Mouse (Mus musculus) MEL (cell line): ENCODE measurements around the gene Stard7. TPM values are rescaled to one million over a fixed set of nuclear protein-coding genes. Genes with fewer than 3 reads are reported as not detected.

Experiments
- DNase-seq: peaks from one replicate; pipeline ENCODE4 v3.0.0; 2011; ENCODE audit warnings: low read depth, low spot score
- H3K27ac ChIP-seq: 2 replicates; pipeline ENCODE4 v1.5.1; 2012; ENCODE audit warnings: low read depth, mild to moderate bottlenecking, control low read depth, low read length, moderate library complexity; ENCODE audit not compliant: control insufficient read depth
- H3K27me3 ChIP-seq, 2 experiments: fragments of 150-350 bp in 1 of 2; sonication (generic) in 1 of 2; 2 replicates each; pipeline ENCODE4 v1.6.1; 2012; ENCODE audit warnings: low read length in 2 of 2, mild to moderate bottlenecking in 2 of 2, improper control_type of control experiment in 1 of 2, moderate library complexity in 1 of 2; ENCODE audit not compliant: insufficient read depth in 2 of 2, control insufficient read depth in 1 of 2
- H3K36me3 ChIP-seq, 2 experiments: 2 replicates each; pipeline ENCODE4 v1.6.1; 2012 to 2014; ENCODE audit warnings: low read length in 2 of 2, improper control_type of control experiment in 1 of 2, inconsistent platforms in 1 of 2, mild to moderate bottlenecking in 1 of 2; ENCODE audit not compliant: insufficient read depth in 2 of 2, control insufficient read depth in 1 of 2
- H3K4me1 ChIP-seq, 2 experiments: fragments of 150-350 bp in 1 of 2; sonication (generic) in 1 of 2; 2 replicates each; pipeline ENCODE4 v1.6.1; 2012; ENCODE audit warnings: low read length in 2 of 2, improper control_type of control experiment in 1 of 2, mild to moderate bottlenecking in 1 of 2; ENCODE audit not compliant: insufficient read depth in 2 of 2, control insufficient read depth in 1 of 2
- H3K4me3 ChIP-seq, 2 experiments: fragments of 150-350 bp in 1 of 2; sonication (generic) in 1 of 2; 2 replicates each; pipeline ENCODE4 v1.5.1; 2012; ENCODE audit warnings: low read depth in 2 of 2, low read length in 2 of 2, mild to moderate bottlenecking in 2 of 2, moderate library complexity in 2 of 2, control low read depth in 1 of 2, improper control_type of control experiment in 1 of 2; ENCODE audit not compliant: control insufficient read depth in 1 of 2, insufficient read depth in 1 of 2
- H3K79me2 ChIP-seq: 2 replicates; pipeline ENCODE4 v1.6.1; 2012; ENCODE audit warnings: mild to moderate bottlenecking, low read length, moderate library complexity; ENCODE audit not compliant: control insufficient read depth, poor library complexity, insufficient read depth
- H3K9ac ChIP-seq: 2 replicates; pipeline ENCODE4 v1.6.1; 2012; ENCODE audit warnings: low read depth, mild to moderate bottlenecking, control low read depth, low read length, moderate library complexity; ENCODE audit not compliant: control insufficient read depth, poor library complexity, severe bottlenecking
- H3K9me3 ChIP-seq: fragments of 150-350 bp; sonication (generic); replicated peaks from 2 replicates; pipeline ENCODE4 v1.6.1; 2012; ENCODE audit warnings: mild to moderate bottlenecking, low read length, improper control_type of control experiment, moderate library complexity; ENCODE audit not compliant: insufficient read depth
- BHLHE40 ChIP-seq: IDR thresholded peaks from 2 replicates; pipeline ENCODE4 v1.6.1; 2012; ENCODE audit warnings: low read depth, mild to moderate bottlenecking, inconsistent platforms, low read length, improper control_type of control experiment, borderline replicate concordance
- CHD1 ChIP-seq: IDR thresholded peaks from 2 replicates; pipeline ENCODE4 v1.6.1; 2012; ENCODE audit warnings: low read depth, mild to moderate bottlenecking, inconsistent platforms, low read length, improper control_type of control experiment
- CHD2 ChIP-seq: IDR thresholded peaks from 2 replicates; pipeline ENCODE4 v1.6.1; 2011; ENCODE audit warnings: low read length, improper control_type of control experiment
- CTCF ChIP-seq, 3 experiments: IDR thresholded peaks in 2 of 3; conservative IDR thresholded peaks in 1 of 3; 2 replicates each; pipeline ENCODE4 v1.5.1; 2011 to 2012; ENCODE audit warnings: low read length in 3 of 3, low read depth in 2 of 3, mild to moderate bottlenecking in 2 of 3, improper control_type of control experiment in 1 of 3, inconsistent platforms in 1 of 3, mixed read lengths in 1 of 3, moderate library complexity in 1 of 3; ENCODE audit not compliant: control insufficient read depth in 1 of 3, insufficient read depth in 1 of 3, poor library complexity in 1 of 3, severe bottlenecking in 1 of 3
- EP300 ChIP-seq, 2 experiments: IDR thresholded peaks; 2 replicates each; pipeline ENCODE4 v1.6.1; 2011; ENCODE audit warnings: improper control_type of control experiment in 2 of 2, low read length in 2 of 2, low read depth in 1 of 2, mild to moderate bottlenecking in 1 of 2
- ETS1 ChIP-seq: IDR thresholded peaks from 2 replicates; pipeline ENCODE4 v1.6.1; 2012; ENCODE audit warnings: low read depth, mild to moderate bottlenecking, inconsistent platforms, low read length, improper control_type of control experiment, moderate library complexity
- GABPA ChIP-seq: IDR thresholded peaks from 2 replicates; pipeline ENCODE4 v1.6.1; 2012; ENCODE audit warnings: low read depth, mild to moderate bottlenecking, inconsistent platforms, low read length, improper control_type of control experiment, moderate library complexity
- GATA1 ChIP-seq: IDR thresholded peaks from 2 replicates; pipeline ENCODE4 v1.6.1; 2011; ENCODE audit warnings: low read depth, low read length, improper control_type of control experiment
- MAZ ChIP-seq: IDR thresholded peaks from 2 replicates; pipeline ENCODE4 v1.6.1; 2012; ENCODE audit warnings: low read depth, mild to moderate bottlenecking, inconsistent platforms, low read length, improper control_type of control experiment
- MEF2A ChIP-seq: IDR thresholded peaks from 2 replicates; pipeline ENCODE4 v1.6.1; 2014; ENCODE audit warnings: low read depth, mild to moderate bottlenecking, inconsistent platforms, low read length, improper control_type of control experiment; ENCODE audit not compliant: poor library complexity, insufficient replicate concordance, severe bottlenecking; ENCODE audit errors: extremely low read depth
- MYB ChIP-seq: IDR thresholded peaks from 2 replicates; pipeline ENCODE4 v1.6.1; 2011; ENCODE audit warnings: mild to moderate bottlenecking, low read depth, low read length, improper control_type of control experiment
- MYC ChIP-seq: IDR thresholded peaks from 2 replicates; pipeline ENCODE4 v1.6.1; 2011; ENCODE audit warnings: low read depth, mild to moderate bottlenecking, low read length, improper control_type of control experiment, moderate library complexity
- NELFE ChIP-seq: IDR thresholded peaks from 2 replicates; pipeline ENCODE4 v1.6.1; 2011; ENCODE audit warnings: low read depth, low read length, improper control_type of control experiment
- NRF1 ChIP-seq: IDR thresholded peaks from 2 replicates; pipeline ENCODE4 v1.6.1; 2014; ENCODE audit warnings: low read depth, mild to moderate bottlenecking, inconsistent platforms, low read length, improper control_type of control experiment, moderate library complexity; ENCODE audit not compliant: poor library complexity, insufficient read depth, severe bottlenecking
- POLR2A ChIP-seq, 2 experiments: IDR thresholded peaks; 2 replicates each; pipeline ENCODE4 v1.6.1; 2011 to 2012; ENCODE audit warnings: low read length in 2 of 2, mild to moderate bottlenecking in 2 of 2, control low read depth in 1 of 2, improper control_type of control experiment in 1 of 2, low read depth in 1 of 2, moderate library complexity in 1 of 2; ENCODE audit not compliant: control insufficient read depth in 1 of 2, insufficient read depth in 1 of 2, poor library complexity in 1 of 2
- POLR2AphosphoS2 ChIP-seq: IDR thresholded peaks from 2 replicates; pipeline ENCODE4 v1.6.1; 2011; ENCODE audit warnings: low read length, improper control_type of control experiment
- RAD21 ChIP-seq: IDR thresholded peaks from 2 replicates; pipeline ENCODE4 v1.6.1; 2011; ENCODE audit warnings: mild to moderate bottlenecking, low read depth, low read length, improper control_type of control experiment
- RCOR1 ChIP-seq: IDR thresholded peaks from 2 replicates; pipeline ENCODE4 v1.6.1; 2012; ENCODE audit warnings: low read depth, mild to moderate bottlenecking, inconsistent platforms, low read length, improper control_type of control experiment
- SIN3A ChIP-seq: IDR thresholded peaks from 2 replicates; pipeline ENCODE4 v1.6.1; 2012; ENCODE audit warnings: low read length, improper control_type of control experiment, inconsistent platforms
- TAL1 ChIP-seq: IDR thresholded peaks from 2 replicates; pipeline ENCODE4 v1.6.1; 2012; ENCODE audit warnings: mild to moderate bottlenecking, inconsistent platforms, low read length, moderate library complexity, mixed read lengths
- TBP ChIP-seq: IDR thresholded peaks from 2 replicates; pipeline ENCODE4 v1.8.0; 2011; ENCODE audit warnings: low read depth, low read length, improper control_type of control experiment
- USF1 ChIP-seq: IDR thresholded peaks from 2 replicates; pipeline ENCODE4 v1.6.1; 2014; ENCODE audit warnings: low read depth, mild to moderate bottlenecking, inconsistent platforms, low read length, improper control_type of control experiment, moderate library complexity
- USF2 ChIP-seq, 2 experiments: IDR thresholded peaks; 2 replicates each; pipeline ENCODE4 v1.6.1; 2011 to 2012; ENCODE audit warnings: improper control_type of control experiment in 2 of 2, low read length in 2 of 2, borderline replicate concordance in 1 of 2, inconsistent platforms in 1 of 2, low read depth in 1 of 2, mild to moderate bottlenecking in 1 of 2; ENCODE audit not compliant: insufficient read depth in 1 of 2
- ZKSCAN1 ChIP-seq: IDR thresholded peaks from 2 replicates; pipeline ENCODE4 v1.6.1; 2012; ENCODE audit warnings: low read depth, mild to moderate bottlenecking, inconsistent platforms, low read length, improper control_type of control experiment, moderate library complexity
- ZMIZ1 ChIP-seq: IDR thresholded peaks from 2 replicates; pipeline ENCODE4 v1.6.1; 2012; ENCODE audit warnings: low read depth, mild to moderate bottlenecking, inconsistent platforms, low read length, improper control_type of control experiment, moderate library complexity
- ZNF384 ChIP-seq: IDR thresholded peaks from 2 replicates; pipeline ENCODE4 v1.6.1; 2012; ENCODE audit warnings: low read depth, mild to moderate bottlenecking, inconsistent platforms, low read length, improper control_type of control experiment
- polyA plus RNA-seq, 2 experiments: library from polyadenylated mRNA; stranded (reverse) in 1 of 2; unstranded in 1 of 2; fragments of >175 nt in 1 of 2; fragments of >200 nt in 1 of 2; gene quantifications; 2 replicates each; pipeline versions ENCODE4 v1.2.1 to v1.2.4; 2012; ENCODE audit warnings: low replicate concordance in 2 of 2, low read depth in 1 of 2; ENCODE audit not compliant: insufficient read length in 2 of 2, insufficient read depth in 1 of 2, missing spikeins in 1 of 2
- total RNA-seq: library from RNA; depleted of rRNA; stranded (reverse); fragments of 300-350 nt; gene quantifications from 2 replicates; pipeline ENCODE4 v1.2.3, GENCODE M21; 2012

Gene Stard7
- total and polyA plus RNA-seq, 3 experiments, result 87.7 to 134 (median 87.9) TPM

DNA sequence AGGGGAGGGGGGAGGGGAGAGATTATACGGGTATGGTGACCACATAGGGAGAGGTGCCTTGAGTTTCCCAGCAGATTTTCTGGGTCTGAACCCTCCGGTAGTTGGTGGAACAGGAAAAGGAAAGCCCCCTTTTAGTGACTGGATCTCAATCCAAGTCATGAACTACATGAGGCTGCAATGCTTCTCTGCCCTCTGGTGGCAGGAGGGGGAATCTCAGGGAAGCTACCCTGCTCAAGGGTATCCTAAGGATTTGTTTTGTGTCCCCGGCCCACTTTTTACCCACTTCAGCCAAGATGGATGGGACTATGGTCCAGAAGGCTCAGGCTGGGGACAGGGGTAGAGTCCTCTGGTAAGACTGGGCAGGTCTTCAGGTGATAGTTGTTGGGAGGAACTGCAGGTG lies 71.1 kb downstream of the Stard7 start (continued):
- TF ChIP-seq TAL1 (no peak), SIN3A (0 out of 2 replicates have a peak, but pooled peaks have one; percentile 19), CTCF (IDR thresholded peaks at IDR 0.05 in 2 of 3, conservative IDR thresholded peaks at IDR 0.05 in 1 of 3; ENCODE audit: control insufficient read depth in 1 of 3, insufficient read depth in 1 of 3, low read depth in 2 of 3, low read length in 3 of 3, poor library complexity in 1 of 3, severe bottlenecking in 1 of 3) (peak; percentile 89 to 96 (median 90)), RCOR1 (no peak), GABPA (no peak), GATA1 (no peak), MEF2A (no peak)

- H3K79me2 ChIP-seq, result no peaks in the 10 kb centered on the region
- H3K27me3 ChIP-seq, result peaks cover 0 to 4% of the 10 kb centered on the region in 2 experiments; a peak in 2 of 4 replicates
- no peak overlapping the region for H3K27ac ChIP-seq
- no peaks in the 10 kb centered on the region for H3K4me1 ChIP-seq
- no peaks in the 10 kb centered on the region for H3K9me3 ChIP-seq
- no peak for TF ChIP-seq POLR2AphosphoS2
- no peak for TF ChIP-seq EP300 (IDR thresholded peaks at IDR 0.05; ENCODE audit: low read depth in 1 of 2, low read length in 2 of 2)
- no peak for TF ChIP-seq MAZ
- no peak for TF ChIP-seq TBP
- no peak for TF ChIP-seq MYC
- no peak for TF ChIP-seq USF2 (IDR thresholded peaks at IDR 0.05; ENCODE audit: borderline replicate concordance in 1 of 2, insufficient read depth in 1 of 2, low read depth in 1 of 2, low read length in 2 of 2)
- TF ChIP-seq RCOR1, result no peak
- no peak for TF ChIP-seq ZNF384
- peak; percentile 10 to 35 (median 21); a peak in 2 of 6 replicates for TF ChIP-seq CTCF (IDR thresholded peaks at IDR 0.05 in 2 of 3, conservative IDR thresholded peaks at IDR 0.05 in 1 of 3; ENCODE audit: control insufficient read depth in 1 of 3, insufficient read depth in 1 of 3, low read depth in 2 of 3, low read length in 3 of 3, poor library complexity in 1 of 3, severe bottlenecking in 1 of 3)
- TF ChIP-seq RAD21, result peak; percentile 38
- TF ChIP-seq MYB, result no peak
- H3K36me3 ChIP-seq, result no peaks in the 10 kb centered on the region
- H3K4me3 ChIP-seq, result no peak overlapping the region
- DNase-seq, result no peak
- H3K9ac ChIP-seq, result no peak overlapping the region
Observed at GRCm38 (mm10) chr2:127346334-127346733, 76.3 kb downstream of the Stard7 start.

GRCm38 (mm10) chr2:127347147-127347985 lies 77.3 kb downstream of the Stard7 start:
- H3K36me3 ChIP-seq, result no peaks in the 10 kb centered on the region
- no peak overlapping the region for H3K9ac ChIP-seq
- no peaks in the 10 kb centered on the region for H3K79me2 ChIP-seq
- no peaks in the 10 kb centered on the region for H3K9me3 ChIP-seq
- peaks cover 3 to 4% of the 10 kb centered on the region in 2 experiments; a peak in 3 of 4 replicates for H3K27me3 ChIP-seq
- TF ChIP-seq ETS1 (no peak), USF2 (IDR thresholded peaks at IDR 0.05; ENCODE audit: borderline replicate concordance in 1 of 2, insufficient read depth in 1 of 2, low read depth in 1 of 2, low read length in 2 of 2) (no peak), BHLHE40 (no peak), POLR2A (IDR thresholded peaks at IDR 0.05; ENCODE audit: control insufficient read depth in 1 of 2, insufficient read depth in 1 of 2, low read depth in 1 of 2, low read length in 2 of 2, poor library complexity in 1 of 2) (no peak), CHD2 (no peak), ZMIZ1 (no peak), USF1 (no peak), ZKSCAN1 (no peak), CHD1 (no peak), NELFE (no peak), NRF1 (no peak), GATA1 (no peak)
- no peak overlapping the region for H3K27ac ChIP-seq
- no peak overlapping the region for H3K4me3 ChIP-seq
- DNase-seq, result no peak
- no peaks in the 10 kb centered on the region for H3K4me1 ChIP-seq
